ENCODE assay signal across 9 mouse cellular contexts in the genomic region with DNA sequence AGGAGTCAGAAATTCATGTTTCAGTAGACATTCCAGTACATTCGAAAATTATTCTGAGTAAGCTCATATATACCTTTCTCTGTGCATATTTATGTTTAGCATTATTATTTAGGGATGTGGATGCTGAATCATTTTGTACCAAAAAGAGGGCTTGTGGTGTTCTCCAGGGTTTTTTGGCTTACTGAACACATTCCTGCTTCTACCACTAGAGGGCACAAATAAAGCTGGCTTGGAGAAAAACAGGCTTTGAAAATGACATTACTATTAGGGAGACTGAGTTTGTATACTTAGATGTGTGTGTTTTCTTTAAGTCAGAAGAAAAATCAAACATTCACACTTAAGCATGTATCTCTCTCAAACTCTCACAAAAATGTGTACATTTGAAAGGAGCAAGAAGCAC.
A peak's percentile ranks its signal among the peaks of the same experiment; 100 is the strongest.
DNase-seq lines count a peak whose midpoint lies in the region; ATAC-seq and TF ChIP-seq lines count a peak whose summit lies in the region.
"Had no signal": no experiment of that assay in that cellular context is flagged by ENCODE, and none has a peak within 500 bp of the region (broad histone marks: within the 10 kb centered on the region; RNA-seq: fewer than 3 reads in every experiment).

No protein-coding gene starts in this region.

- H3K27me3 ChIP-seq in kidney, postnatal 0 days (ENCODE audit: insufficient read depth, low read length), result no peaks in the 10 kb centered on the region
- H3K27me3 ChIP-seq in kidney, embryonic 16.5 days (ENCODE audit: insufficient read depth, low read length), result no peaks in the 10 kb centered on the region
- no peaks in the 10 kb centered on the region for H3K27me3 ChIP-seq in ES-Bruce4 (ENCODE audit: control insufficient read depth, insufficient read depth, low read length, poor library complexity, severe bottlenecking)
- H3K27me3 ChIP-seq: liver, embryonic 13.5 days had no signal

- H3K27ac ChIP-seq in kidney, postnatal 0 days, result no peak overlapping the region
- H3K27ac ChIP-seq in kidney, embryonic 16.5 days (ENCODE audit: low read length), result no peak overlapping the region
- H3K27ac ChIP-seq in ES-Bruce4 (ENCODE audit: insufficient read depth, low read length), result no peak overlapping the region
- H3K27ac ChIP-seq in cortical plate, adult 2 months (ENCODE audit: insufficient read depth, low read length), result no peak overlapping the region
- H3K27ac ChIP-seq: liver, embryonic 13.5 days had no signal

- no peak for TF ChIP-seq EP300 in ES-Bruce4 (IDR thresholded peaks at IDR 0.05; ENCODE audit: insufficient read depth, low read depth, low read length)

- no peaks in the 10 kb centered on the region for H3K36me3 ChIP-seq in kidney, postnatal 0 days (ENCODE audit: insufficient read depth, low read length)
- H3K36me3 ChIP-seq in kidney, embryonic 16.5 days (ENCODE audit: insufficient read depth, low read length), result no peaks in the 10 kb centered on the region
- H3K36me3 ChIP-seq in ES-Bruce4 (ENCODE audit: control insufficient read depth, insufficient read depth, low read length, poor library complexity, severe bottlenecking), result no peaks in the 10 kb centered on the region
- H3K36me3 ChIP-seq: liver, embryonic 13.5 days had no signal

- H3K9ac ChIP-seq in kidney, postnatal 0 days (ENCODE audit: low read depth, low read length), result no peak overlapping the region
- no peak overlapping the region for H3K9ac ChIP-seq in kidney, embryonic 16.5 days (replicated peaks; ENCODE audit: low read length)
- no peak overlapping the region for H3K9ac ChIP-seq in ES-Bruce4 (ENCODE audit: low read depth, poor library complexity, severe bottlenecking)
- H3K9ac ChIP-seq: liver, embryonic 13.5 days had no signal

- H3K4me1 ChIP-seq in kidney, postnatal 0 days (replicated peaks; ENCODE audit: insufficient read depth, low read length), result no peaks in the 10 kb centered on the region
- H3K4me1 ChIP-seq in kidney, embryonic 16.5 days (ENCODE audit: insufficient read depth, low read length), result no peaks in the 10 kb centered on the region
- no peaks in the 10 kb centered on the region for H3K4me1 ChIP-seq in ES-Bruce4 (ENCODE audit: control insufficient read depth, insufficient read depth, low read length)
- H3K4me1 ChIP-seq in cortical plate, adult 2 months (ENCODE audit: control insufficient read depth, insufficient read depth, low read length), result no peaks in the 10 kb centered on the region
- H3K4me1 ChIP-seq: liver, embryonic 13.5 days had no signal

- peak; percentile 24 for DNase-seq in kidney, postnatal 0 days (ENCODE audit: low spot score)
- peak; percentile 51 for DNase-seq in A20 (ENCODE audit: low read depth, low spot score)
- DNase-seq in urinary bladder, postnatal 4 days (ENCODE audit: low spot score in 2 of 2), result no peak
- DNase-seq: liver, embryonic 13.5 days; right cerebral cortex, postnatal 14 days had no signal

- TF ChIP-seq CTCF in kidney, postnatal 0 days (IDR thresholded peaks at IDR 0.05; ENCODE audit: low read depth), result peak; percentile 75
- TF ChIP-seq CTCF in ES-Bruce4 (IDR thresholded peaks at IDR 0.05; ENCODE audit: low read depth, low read length), result peak; percentile 10
- peak; percentile 30; the same call in 1 of the 2 replicates for TF ChIP-seq CTCF in cortical plate, adult 2 months (IDR thresholded peaks at IDR 0.05; ENCODE audit: extremely low read depth, insufficient read depth, low read length)

- no peak for ATAC-seq in kidney, postnatal 0 days (replicated peaks; ENCODE audit: low FRiP score, low read depth)
- ATAC-seq in kidney, embryonic 16.5 days (ENCODE audit: low FRiP score, low TSS enrichment), result no peak
- ATAC-seq in monocyte, adult 5-6 weeks (replicated peaks; ENCODE audit: insufficient number of reproducible peaks, low FRiP score, low TSS enrichment, poor library complexity, severe bottlenecking), result no peak

- no peak overlapping the region for H3K4me2 ChIP-seq in kidney, postnatal 0 days (ENCODE audit: low read length)
- no peak overlapping the region for H3K4me2 ChIP-seq in kidney, embryonic 16.5 days (replicated peaks; ENCODE audit: low read depth, low read length)
- H3K4me2 ChIP-seq: liver, embryonic 13.5 days had no signal

- 0% methylated on average over 1 of the region's 1 CpGs for WGBS in kidney, postnatal 0 days
- WGBS in kidney, embryonic 16.5 days, result 0% methylated on average over 1 of the region's 1 CpGs

- no peaks in the 10 kb centered on the region for H3K9me3 ChIP-seq in kidney, postnatal 0 days (replicated peaks; ENCODE audit: low read length)
- H3K9me3 ChIP-seq in kidney, embryonic 16.5 days (ENCODE audit: low read length), result no peaks in the 10 kb centered on the region
- no peaks in the 10 kb centered on the region for H3K9me3 ChIP-seq in ES-Bruce4 (replicated peaks; ENCODE audit: control insufficient read depth, insufficient read depth, low read length, poor library complexity, severe bottlenecking)
- H3K9me3 ChIP-seq: liver, embryonic 13.5 days had no signal

- no peak overlapping the region for H3K4me3 ChIP-seq in kidney, postnatal 0 days (replicated peaks; ENCODE audit: low read depth, low read length)
- H3K4me3 ChIP-seq in kidney, embryonic 16.5 days (ENCODE audit: low read length), result no peak overlapping the region
- H3K4me3 ChIP-seq in ES-Bruce4 (ENCODE audit: low read depth, low read length), result no peak overlapping the region
- H3K4me3 ChIP-seq in cortical plate, adult 2 months (ENCODE audit: insufficient read depth, low read length), result no peak overlapping the region
- H3K4me3 ChIP-seq: liver, embryonic 13.5 days had no signal

- no peak for TF ChIP-seq POLR2A in ES-Bruce4 (IDR thresholded peaks at IDR 0.05; ENCODE audit: insufficient read depth, low read length)
- no peak for TF ChIP-seq POLR2A in cortical plate, adult 2 months (IDR thresholded peaks at IDR 0.05; ENCODE audit: extremely low read depth, insufficient read depth, low read length)

Comparison
In these comparisons a context has a peak if more than half of its experiments do, and no peak if none do; other contexts are left out.
1. DNase-seq: peak in kidney, postnatal 0 days (single experiment) and A20 (single experiment); none in urinary bladder, postnatal 4 days (0 of 2).
2. CTCF ChIP-seq: peak in every context shown above with its lines; median percentile 75 in kidney, postnatal 0 days; 30 in cortical plate, adult 2 months; 10 in ES-Bruce4.